Comparison of ENCODE assay signal across 9 mouse cellular contexts in the genomic region with DNA sequence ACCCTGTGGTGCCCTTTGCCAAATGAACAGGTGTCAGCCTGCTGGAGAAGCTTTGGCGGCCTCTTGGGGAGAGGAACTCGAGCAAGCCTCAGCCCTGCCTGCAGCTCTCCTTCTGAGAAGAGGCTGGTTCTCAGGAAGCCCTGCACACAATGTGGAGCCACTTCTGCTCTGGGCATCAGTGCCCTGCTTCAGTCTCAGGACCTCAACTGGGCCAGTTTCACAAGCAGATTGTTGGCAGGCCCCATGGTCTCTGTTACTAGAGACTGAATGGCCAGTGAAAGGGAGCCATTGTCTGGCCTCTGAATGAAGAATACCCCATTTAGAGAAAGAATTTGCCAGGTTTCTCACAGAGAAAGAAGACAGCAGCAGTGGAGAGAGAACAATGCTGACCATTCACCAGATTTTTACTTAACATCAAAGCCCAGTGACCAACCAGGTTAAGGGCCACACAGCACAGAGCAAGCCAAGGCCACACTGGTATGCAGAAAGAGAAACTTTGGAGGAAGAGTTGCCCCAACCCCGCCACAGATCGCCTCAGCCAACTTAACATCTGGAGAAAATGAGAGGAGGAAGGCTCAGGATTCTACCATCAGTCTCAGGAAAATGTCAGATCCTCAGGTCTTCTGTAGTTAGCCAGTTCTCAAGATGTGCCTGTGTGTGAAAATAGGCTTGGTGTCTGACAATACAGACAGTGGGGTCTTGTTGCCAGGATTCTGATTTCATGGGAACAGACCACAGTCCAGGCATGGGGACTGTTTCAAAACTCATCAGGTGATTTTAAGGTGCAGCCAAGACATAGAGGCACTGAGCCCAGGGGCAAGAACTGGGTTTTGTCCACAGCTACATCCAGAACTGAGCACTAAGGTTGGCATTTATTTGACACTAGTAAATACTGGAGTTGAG. TPM values are rescaled to one million over a fixed set of nuclear protein-coding genes. Genes with fewer than 3 reads are reported as not detected.
A peak's percentile ranks its signal among the peaks of the same experiment; 100 is the strongest.
DNase-seq lines count a peak whose midpoint lies in the region; ATAC-seq lines count a peak whose summit lies in the region.
"Had no signal": no experiment of that assay in that cellular context is flagged by ENCODE, and none has a peak within 500 bp of the region (broad histone marks: within the 10 kb centered on the region; RNA-seq: fewer than 3 reads in every experiment).

No protein-coding gene starts in this region.

- no peak; the same call in 1 of the 2 replicates for ATAC-seq in intestine, embryonic 16.5 days

- H3K4me3 ChIP-seq in intestine, embryonic 16.5 days (ENCODE audit: low read length): no peak overlapping the region
- H3K4me3 ChIP-seq: myocyte had no signal

- no peaks in the 10 kb centered on the region for H3K9me3 ChIP-seq in intestine, embryonic 16.5 days (ENCODE audit: control insufficient read depth, low read length)

- no peaks in the 10 kb centered on the region for H3K27me3 ChIP-seq in intestine, embryonic 16.5 days (replicated peaks; ENCODE audit: control insufficient read depth, insufficient read depth, low read length)

- H3K9ac ChIP-seq in intestine, embryonic 16.5 days (ENCODE audit: low read depth, low read length): no peak overlapping the region

- peak; percentile 48 for DNase-seq in right cerebral cortex, adult 18-20 months
- no peak for DNase-seq in right cerebral cortex, postnatal 25 days
- peak; percentile 35 to 55 for DNase-seq in frontal cortex, postnatal 10 days (ENCODE audit: low spot score in 2 of 2)
- DNase-seq in left cerebral cortex, adult 9 months (ENCODE audit: low spot score in 2 of 2): peak; percentile 58 to 60
- DNase-seq in skeletal muscle tissue, adult 2 months (ENCODE audit: low read depth, low spot score): peak; percentile 7
- DNase-seq in urinary bladder, adult 2 months (ENCODE audit: low spot score): no peak
- DNase-seq in urinary bladder, postnatal 36 days (ENCODE audit: low spot score in 2 of 2): no peak

- H3K4me1 ChIP-seq in intestine, embryonic 16.5 days (ENCODE audit: control insufficient read depth, insufficient read depth, low read length): no peaks in the 10 kb centered on the region

- H3K36me3 ChIP-seq in intestine, embryonic 16.5 days (ENCODE audit: control insufficient read depth, insufficient read depth, low read length): no peaks in the 10 kb centered on the region

- H3K27ac ChIP-seq in intestine, embryonic 16.5 days (ENCODE audit: low read length): no peak overlapping the region

- H3K4me2 ChIP-seq in intestine, embryonic 16.5 days (ENCODE audit: low read depth, low read length): no peak overlapping the region

- WGBS in intestine, embryonic 16.5 days: 59% methylated on average over 4 of the region's 4 CpGs

RNA-seq across cellular contexts. Expression of a gene that starts 21.2 kb away (rescaled TPM):
- 17.2 and 21.2 TPM in 2 replicates for polyA plus RNA-seq in urinary bladder, adult 2 months (2012; rRNA removed)
- 0.15 and 0.22 TPM in 2 replicates for polyA plus RNA-seq in intestine, embryonic 16.5 days (2015; fragmentation: Nextera tagmentation; extraction: Ambion mirVana)
- polyA plus RNA-seq: myocyte had no signal

Comparison
In these comparisons a context has a peak if more than half of its experiments do, and no peak if none do; other contexts are left out.
1. DNase-seq: peak in right cerebral cortex, adult 18-20 months (single experiment), frontal cortex, postnatal 10 days (2 of 2), left cerebral cortex, adult 9 months (2 of 2) and skeletal muscle tissue, adult 2 months (single experiment); none in right cerebral cortex, postnatal 25 days (single experiment), urinary bladder, adult 2 months (single experiment) and urinary bladder, postnatal 36 days (0 of 2).
2. RNA of a gene that starts 21.2 kb away (polyA plus RNA-seq): 17.2 to 21.2 TPM in urinary bladder, adult 2 months; 0.15 to 0.22 TPM in intestine, embryonic 16.5 days; every median in the first group is over 10 times any median in the second.